In genomic region chr11:80811156-80811555, GRCm38 (mm10) we compare ENCODE assay signal across 9 mouse cellular contexts. TPM values are rescaled to one million over a fixed set of nuclear protein-coding genes. Genes with fewer than 3 reads are reported as not detected.
DNase-seq lines count a peak whose midpoint lies in the region; ATAC-seq lines count a peak whose summit lies in the region.
"Had no signal": no experiment of that assay in that cellular context is flagged by ENCODE, and none has a peak within 500 bp of the region (broad histone marks: within the 10 kb centered on the region; RNA-seq: fewer than 3 reads in every experiment).

No protein-coding gene starts in this region.

- peak overlapping the region; percentile 63 for H3K4me3 ChIP-seq in heart, embryonic 13.5 days
- peak overlapping the region; percentile 87; the same call in 1 of the 2 replicates for H3K4me3 ChIP-seq in brown adipose tissue, adult 24 weeks (ENCODE audit: insufficient read depth, low read depth, low read length)
- H3K4me3 ChIP-seq in hindbrain, embryonic 14.5 days (replicated peaks; ENCODE audit: low read length) = peak overlapping the region; percentile 49
- H3K4me3 ChIP-seq in midbrain, embryonic 13.5 days (replicated peaks) = peak overlapping the region; percentile 55

- peak overlapping the region; percentile 93 for H3K9ac ChIP-seq in heart, embryonic 13.5 days
- H3K9ac ChIP-seq in hindbrain, embryonic 14.5 days = peak overlapping the region; percentile 74; the same call in 1 of the 2 replicates
- peak overlapping the region; percentile 77 for H3K9ac ChIP-seq in midbrain, embryonic 13.5 days (replicated peaks)

- intact Hi-C loops in heart, postnatal 10 days (cut with DNase I) = loop anchor here (2.0 to 10.0 kb wide), 2 partner anchors 114 to 386 kb away; partner anchors contain the start of gene Psmd11

- no peak for ATAC-seq in heart, embryonic 13.5 days (ENCODE audit: extremely low read depth, insufficient number of reproducible peaks, low FRiP score, low TSS enrichment)
- no peak for ATAC-seq in hindbrain, embryonic 14.5 days (ENCODE audit: low FRiP score)
- ATAC-seq in midbrain, embryonic 13.5 days = no peak; the same call in 1 of the 2 replicates
- no peak for ATAC-seq in megakaryocyte, adult 5-6 weeks (ENCODE audit: poor library complexity, severe bottlenecking)

- no peak for DNase-seq in heart, postnatal 10 days
- DNase-seq in hindbrain, embryonic 14.5 days (ENCODE audit: low spot score) = no peak
- DNase-seq in thymus, adult 18-20 months = no peak
- DNase-seq in adipocyte (ENCODE audit: low spot score) = no peak
- DNase-seq: thymus, postnatal 36 days had no signal

- peak overlapping the region; percentile 86 for H3K27ac ChIP-seq in heart, embryonic 13.5 days (replicated peaks)
- H3K27ac ChIP-seq in brown adipose tissue, adult 24 weeks (replicated peaks; ENCODE audit: low read depth, low read length) = no peak overlapping the region
- no peak overlapping the region for H3K27ac ChIP-seq in hindbrain, embryonic 14.5 days
- no peak overlapping the region for H3K27ac ChIP-seq in midbrain, embryonic 13.5 days

- no peaks in the 10 kb centered on the region for H3K27me3 ChIP-seq in heart, embryonic 13.5 days (replicated peaks)
- no peaks in the 10 kb centered on the region for H3K27me3 ChIP-seq in hindbrain, embryonic 14.5 days (ENCODE audit: control insufficient read depth, insufficient read depth, low read length)
- no peaks in the 10 kb centered on the region; the same call in 1 of the 2 replicates for H3K27me3 ChIP-seq in midbrain, embryonic 13.5 days

- H3K4me2 ChIP-seq in heart, embryonic 13.5 days = peak overlapping the region; percentile 77
- peak overlapping the region; percentile 97 for H3K4me2 ChIP-seq in hindbrain, embryonic 14.5 days (replicated peaks)
- peak overlapping the region; percentile 80 for H3K4me2 ChIP-seq in midbrain, embryonic 13.5 days (replicated peaks)

- H3K36me3 ChIP-seq in heart, embryonic 13.5 days = peaks cover 39% of the 10 kb centered on the region
- no peaks in the 10 kb centered on the region for H3K36me3 ChIP-seq in hindbrain, embryonic 14.5 days (replicated peaks; ENCODE audit: control insufficient read depth, insufficient read depth)
- H3K36me3 ChIP-seq in midbrain, embryonic 13.5 days = peaks cover 22% of the 10 kb centered on the region

- H3K9me3 ChIP-seq in heart, embryonic 13.5 days = no peaks in the 10 kb centered on the region
- H3K9me3 ChIP-seq in hindbrain, embryonic 14.5 days (ENCODE audit: control insufficient read depth, low read length) = no peaks in the 10 kb centered on the region
- H3K9me3 ChIP-seq in midbrain, embryonic 13.5 days = no peaks in the 10 kb centered on the region

- H3K4me1 ChIP-seq in heart, embryonic 13.5 days = peaks cover 38% of the 10 kb centered on the region
- H3K4me1 ChIP-seq in brown adipose tissue, adult 24 weeks (ENCODE audit: control insufficient read depth, insufficient read depth, insufficient read length, low read length) = no peaks in the 10 kb centered on the region
- peaks cover 13% of the 10 kb centered on the region; the same call in 1 of the 2 replicates for H3K4me1 ChIP-seq in hindbrain, embryonic 14.5 days (replicated peaks; ENCODE audit: control insufficient read depth, insufficient read depth, low read length)
- H3K4me1 ChIP-seq in midbrain, embryonic 13.5 days (replicated peaks) = peaks cover 23% of the 10 kb centered on the region

- 34% methylated on average over 5 of the region's 5 CpGs for WGBS in heart, embryonic 13.5 days
- WGBS in hindbrain, embryonic 14.5 days = 18% methylated on average over 5 of the region's 5 CpGs
- 21% methylated on average over 5 of the region's 5 CpGs for WGBS in midbrain, embryonic 13.5 days

RNA-seq across cellular contexts. Expression of gene Tmem98, which starts 1.2 kb away (rescaled TPM):
- polyA plus RNA-seq in heart, embryonic 13.5 days (2015; fragmentation: Nextera tagmentation; extraction: Ambion mirVana) = 96.4 and 96.9 TPM in 2 replicates
- 10 to 100 TPM; 29.7 to 36.6 TPM for total RNA-seq in heart, postnatal 10 days (2021)
- polyA plus RNA-seq in brown adipose tissue, adult 24 weeks (2012; ENCODE audit: insufficient read depth, insufficient read length, missing spikeins) = 2.3 and 2.7 TPM in 2 replicates
- polyA plus RNA-seq in hindbrain, embryonic 14.5 days (2014; fragmentation: Nextera tagmentation; extraction: Ambion mirVana) = 20.1 and 21.9 TPM in 2 replicates
- 41.7 and 48.6 TPM in 2 replicates for polyA plus RNA-seq in midbrain, embryonic 13.5 days (2015; fragmentation: Nextera tagmentation; extraction: Ambion mirVana)
- total RNA-seq in megakaryocyte, adult 5-6 weeks (2015) = 0.16 TPM in 1 of 2 replicates, not detected in the other
- 0.22 TPM in 1 of 2 replicates, not detected in the other for total RNA-seq in megakaryocyte, adult 5-6 weeks (2017)

RNA-seq across cellular contexts. Expression of gene Myo1d, which starts 31.3 kb away (rescaled TPM):
- polyA plus RNA-seq in heart, embryonic 13.5 days (2015; fragmentation: Nextera tagmentation; extraction: Ambion mirVana) = 6.9 and 9.1 TPM in 2 replicates
- total RNA-seq in heart, postnatal 10 days (2021) = 10 to 100 TPM; 17.6 to 19.0 TPM
- 2.5 and 3.0 TPM in 2 replicates for polyA plus RNA-seq in brown adipose tissue, adult 24 weeks (2012; ENCODE audit: insufficient read depth, insufficient read length, missing spikeins)
- 2.9 TPM in 2 replicates for polyA plus RNA-seq in hindbrain, embryonic 14.5 days (2014; fragmentation: Nextera tagmentation; extraction: Ambion mirVana)
- 1.5 and 2.1 TPM in 2 replicates for polyA plus RNA-seq in midbrain, embryonic 13.5 days (2015; fragmentation: Nextera tagmentation; extraction: Ambion mirVana)
- 5.6 and 6.2 TPM in 2 replicates for total RNA-seq in megakaryocyte, adult 5-6 weeks (2015)
- 3.0 and 4.2 TPM in 2 replicates for total RNA-seq in megakaryocyte, adult 5-6 weeks (2017)

RNA-seq across cellular contexts. Expression of gene Spaca3, which starts 47.0 kb away (rescaled TPM):
- polyA plus RNA-seq in heart, embryonic 13.5 days (2015; fragmentation: Nextera tagmentation; extraction: Ambion mirVana) = not detected in 2 replicates
- not detected for total RNA-seq in heart, postnatal 10 days (2021)
- not detected in 2 replicates for polyA plus RNA-seq in brown adipose tissue, adult 24 weeks (2012; ENCODE audit: insufficient read depth, insufficient read length, missing spikeins)
- not detected in 2 replicates for polyA plus RNA-seq in hindbrain, embryonic 14.5 days (2014; fragmentation: Nextera tagmentation; extraction: Ambion mirVana)
- not detected in 2 replicates for polyA plus RNA-seq in midbrain, embryonic 13.5 days (2015; fragmentation: Nextera tagmentation; extraction: Ambion mirVana)
- total RNA-seq in megakaryocyte, adult 5-6 weeks (2015) = not detected in 2 replicates
- total RNA-seq in megakaryocyte, adult 5-6 weeks (2017) = not detected in 2 replicates
